Mouse (Mus musculus) left cerebral cortex, postnatal 25 days (tissue): ENCODE measurements around the gene Npm1. TPM values are rescaled to one million over a fixed set of nuclear protein-coding genes. Genes with fewer than 3 reads are reported as not detected.

Source experiments
- DNase-seq, 2 experiments: peaks; one replicate each; pipeline ENCODE4 v3.0.0; 2022; ENCODE audit warnings: low spot score in 2 of 2, mixed read lengths in 1 of 2
- intact Hi-C: fragments of 180-260 bp; cut with DNase I; formaldehyde crosslinking; loops from one replicate; pipeline ENCODE4 v1.15.1; 2025
- total RNA-seq, 2 experiments: library from RNA; stranded (reverse); gene quantifications; 2 replicates each; pipeline ENCODE4 v1.2.3; 2021

The Npm1 gene
- total RNA-seq, 2 experiments from 2014 or later: 148 to 151 TPM

- no peak for DNase-seq
- intact Hi-C loops: no loop called here
Observed at GRCm38 (mm10) chr11:33119116-33119515, 43.9 kb downstream of the Npm1 start.

GRCm38 (mm10) chr11:33118480-33118879, 44.5 kb downstream of the Npm1 start:
- no peak for DNase-seq
- intact Hi-C loops: no loop called here

- intact Hi-C loops: no loop called here
- DNase-seq: no peak
Observed at GRCm38 (mm10) chr11:33115796-33116195, 47.2 kb downstream of the Npm1 start.

- DNase-seq: no peak
- intact Hi-C loops: no loop called here
Observed at GRCm38 (mm10) chr11:33112407-33112806, 50.6 kb downstream of the Npm1 start.

- intact Hi-C loops: no loop called here
Observed at GRCm38 (mm10) chr11:33110111-33110510, 52.9 kb downstream of the Npm1 start.

GRCm38 (mm10) chr11:33107540-33107939, 55.5 kb downstream of the Npm1 start:
- intact Hi-C loops: no loop called here
- no peak for DNase-seq

More at GRCm38 (mm10) chr11:33110111-33110510, 52.9 kb downstream of the Npm1 start:
- no peak for DNase-seq

- DNase-seq: no peak
- intact Hi-C loops: no loop called here
Observed at GRCm38 (mm10) chr11:33104911-33105316, 58.1 kb downstream of the Npm1 start.

DNA sequence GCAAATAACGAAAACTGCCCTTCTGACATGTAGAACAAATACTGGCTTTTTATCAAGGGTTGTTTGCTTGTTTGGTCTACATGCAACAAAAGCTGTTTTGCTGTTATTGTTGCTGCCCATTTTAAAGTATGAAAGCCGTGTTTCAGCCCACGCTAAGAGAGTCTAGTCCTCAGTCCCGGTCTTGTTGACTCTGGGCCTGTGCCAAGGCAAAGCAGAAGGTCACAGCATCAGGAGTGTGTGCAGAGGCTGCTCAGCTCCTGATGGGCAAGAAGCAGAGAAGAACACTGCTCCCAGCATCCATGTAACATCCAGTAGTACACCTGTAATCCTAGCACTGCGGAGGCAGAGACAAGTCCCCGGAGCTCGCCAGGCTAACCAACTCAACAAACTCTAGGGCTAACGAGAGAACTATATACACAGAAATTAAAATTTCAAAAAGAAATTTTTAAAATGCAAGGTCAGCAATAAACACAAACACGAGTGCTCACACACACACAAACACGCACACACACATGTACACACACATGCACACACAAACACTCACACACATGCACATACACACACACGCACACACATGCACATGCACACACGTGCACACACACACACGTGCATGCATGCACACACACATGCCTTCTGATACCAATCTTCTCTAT, 59.6 kb downstream of the Npm1 start:
- DNase-seq: no peak
- intact Hi-C loops: no loop called here

Other genes starting within 250 kb of the Npm1 start
- gene Fgf18, start 15.8 kb downstream of the Npm1 start, total RNA-seq: 1 to 10 TPM; 3.2 to 3.5 TPM
- not detected for gene Tlx3, start 40.4 kb upstream of the Npm1 start, total RNA-seq
- under 1 TPM in 1 of 2 experiments, not detected in 1; 0.50 TPM for gene Gm12117, start 113.5 kb upstream of the Npm1 start, total RNA-seq